Mouse (Mus musculus) E14TG2a.4 (cell line): ENCODE results near the gene Mgp.

Experiments
- CTCF ChIP-seq: conservative IDR thresholded peaks from 2 replicates; pipeline ENCODE4 v1.5.1; 2014; ENCODE audit warnings: low read length
- NANOG ChIP-seq: IDR thresholded peaks from 2 replicates; pipeline ENCODE4 v1.6.1; 2014; ENCODE audit warnings: borderline replicate concordance, low read length, mixed read lengths
- POU5F1 ChIP-seq: IDR thresholded peaks from 2 replicates; pipeline ENCODE4 v1.6.1; 2014; ENCODE audit warnings: low read length, borderline replicate concordance

DNA sequence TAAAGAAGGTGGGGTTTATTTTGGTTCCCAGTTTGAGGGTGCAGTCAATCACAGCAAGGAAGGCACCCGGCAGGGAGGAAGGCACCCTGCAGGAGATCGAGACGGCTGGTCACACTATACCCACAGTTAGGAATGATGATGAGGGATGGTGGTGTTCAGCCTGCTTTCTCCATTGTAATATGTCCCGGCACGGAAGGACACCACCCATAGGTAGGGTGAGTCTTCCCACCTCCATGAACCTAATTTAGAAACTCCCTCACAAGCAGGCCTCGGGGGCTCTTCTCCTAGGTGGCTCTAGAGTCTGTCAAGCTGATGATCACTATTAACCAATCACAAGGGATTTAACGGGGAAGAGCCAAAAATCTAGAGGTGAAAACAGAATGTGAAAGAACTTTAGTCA, 47.2 kb upstream of the Mgp start:
- no peak for TF ChIP-seq CTCF
- no peak for TF ChIP-seq POU5F1
- no peak for TF ChIP-seq NANOG
